Mouse (Mus musculus): Measurements from ENCODE around the gene Cib3.

Cib3 gene

GRCm38 (mm10) chr8:72212751-72213150, at the start of gene Cib3:
Gene Cib3, minus strand, starts transcription at chr8:72212837.
- no peak for DNase-seq (ENCODE audit: low spot score in 2 of 2)

GRCm38 (mm10) chr8:72261872-72262271, 49.2 kb upstream of the Cib3 start:
- no peak for DNase-seq (ENCODE audit: low spot score in 2 of 2)

GRCm38 (mm10) chr8:72261431-72261830, 48.8 kb upstream of the Cib3 start:
- DNase-seq (ENCODE audit: low spot score in 2 of 2): no peak

- DNase-seq (ENCODE audit: low spot score in 2 of 2): peak in 1 of 2 experiments; percentile 38
These were observed 48.4 kb upstream of the Cib3 start for GRCm38 (mm10) chr8:72261019-72261418.

GRCm38 (mm10) chr8:72260585-72260984, 47.9 kb upstream of the Cib3 start:
- no peak for DNase-seq (ENCODE audit: low spot score in 2 of 2)

GRCm38 (mm10) chr8:72259862-72260261, 47.2 kb upstream of the Cib3 start:
- no peak for DNase-seq (ENCODE audit: low spot score in 2 of 2)

GRCm38 (mm10) chr8:72257902-72258238, 45.2 kb upstream of the Cib3 start:
- no peak for DNase-seq (ENCODE audit: low spot score in 2 of 2)

GRCm38 (mm10) chr8:72257171-72257901, 44.7 kb upstream of the Cib3 start:
- DNase-seq (ENCODE audit: low spot score in 2 of 2): peak in 1 of 2 experiments; percentile 35

- DNase-seq (ENCODE audit: low spot score in 2 of 2): no peak
These were observed 32.0 kb upstream of the Cib3 start for GRCm38 (mm10) chr8:72244610-72245009.

GRCm38 (mm10) chr8:72242226-72242625, 29.6 kb upstream of the Cib3 start:
- no peak for DNase-seq (ENCODE audit: low spot score in 2 of 2)

GRCm38 (mm10) chr8:72240951-72241350, 28.3 kb upstream of the Cib3 start:
- DNase-seq (ENCODE audit: low spot score in 2 of 2): no peak

- no peak for DNase-seq (ENCODE audit: low spot score in 2 of 2)
These were observed 27.7 kb upstream of the Cib3 start for GRCm38 (mm10) chr8:72240403-72240763.

GRCm38 (mm10) chr8:72239499-72240402, 27.1 kb upstream of the Cib3 start, which contains the start of gene Ap1m1:
Gene Ap1m1, plus strand, starts transcription at chr8:72240018.
- peak; percentile 80 to 94 for DNase-seq (ENCODE audit: low spot score in 2 of 2)

- no peak for DNase-seq (ENCODE audit: low spot score in 2 of 2)
These were observed 10.0 kb upstream of the Cib3 start for GRCm38 (mm10) chr8:72222656-72223055.

GRCm38 (mm10) chr8:72220758-72221157, 8.1 kb upstream of the Cib3 start:
- no peak for DNase-seq (ENCODE audit: low spot score in 2 of 2)

- peak; percentile 47 to 81 for DNase-seq (ENCODE audit: low spot score in 2 of 2)
These were observed 7.1 kb upstream of the Cib3 start, which contains the start of gene Fam32a for GRCm38 (mm10) chr8:72219541-72220363. Gene Fam32a, plus strand, starts transcription at chr8:72219730.

- DNase-seq (ENCODE audit: low spot score in 2 of 2): no peak
These were observed 6.3 kb upstream of the Cib3 start for GRCm38 (mm10) chr8:72218781-72219540.

- no peak for DNase-seq (ENCODE audit: low spot score in 2 of 2)
These were observed 3.2 kb upstream of the Cib3 start for GRCm38 (mm10) chr8:72215871-72216270.

GRCm38 (mm10) chr8:72215060-72215459, 2.4 kb upstream of the Cib3 start:
- no peak for DNase-seq (ENCODE audit: low spot score in 2 of 2)

- DNase-seq (ENCODE audit: low spot score in 2 of 2): no peak
These were observed 899 bp upstream of the Cib3 start, which contains the start of gene Gm11034 for GRCm38 (mm10) chr8:72213536-72213935. Gene Gm11034, minus strand, starts transcription at chr8:72213636.

GRCm38 (mm10) chr8:72211846-72212245, 791 bp downstream of the Cib3 start:
- no peak for DNase-seq (ENCODE audit: low spot score in 2 of 2)

All from cerebellum, postnatal 4 days (tissue).